Mouse (Mus musculus) ZHBTc4 (cell line): Measurements from ENCODE around the gene Clstn1.
"Not testable (repeated sequence)": the region's sequence is repeated elsewhere in the genome, so short reads cannot be mapped to it uniquely, and the experiment has no call there.

Source experiments
- DNase-seq: peaks from one replicate; pipeline ENCODE4 v3.0.0-alpha.2; 2011; ENCODE audit warnings: low read depth, low spot score

The Clstn1 gene

DNA sequence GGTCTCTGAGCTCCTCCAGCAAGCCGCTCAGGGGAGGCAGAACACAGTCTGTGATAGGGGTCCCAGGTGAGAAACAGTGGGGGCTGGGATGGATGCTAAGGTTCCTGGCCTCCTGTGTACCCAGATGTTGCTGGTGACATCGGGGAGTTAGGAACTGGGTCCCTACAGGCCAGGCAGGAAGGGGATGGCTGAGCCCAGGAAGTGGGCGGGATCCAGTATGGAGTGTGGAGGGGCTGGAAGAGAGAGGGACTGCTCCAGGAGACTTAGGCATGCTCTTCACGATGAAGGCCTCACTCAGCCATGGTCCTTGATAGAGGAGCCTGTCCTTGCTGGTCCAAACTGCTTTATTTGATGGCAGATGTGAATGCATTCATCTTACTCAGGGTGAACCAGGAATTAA is 13.9 kb downstream of the Clstn1 start:
- peak; percentile 56 for DNase-seq

DNA sequence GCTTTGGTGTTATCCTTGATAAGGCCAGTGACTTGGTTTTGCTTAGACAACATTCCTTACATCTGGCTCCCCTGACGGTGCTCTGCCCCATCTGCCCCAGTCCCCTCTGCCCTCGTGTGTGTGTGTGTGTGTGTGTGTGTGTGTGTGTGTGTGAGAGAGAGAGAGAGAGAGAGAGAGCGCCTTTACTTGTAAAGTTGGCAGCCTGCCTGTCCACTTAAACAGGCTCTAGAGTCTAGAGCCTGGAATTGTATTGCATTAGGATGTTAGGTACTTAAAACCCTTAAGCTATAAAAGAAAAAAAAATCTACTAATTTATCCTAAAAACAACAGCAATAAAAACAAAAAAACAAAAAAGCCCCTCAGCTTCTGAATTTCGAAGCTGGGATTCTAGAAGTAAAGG is 15.2 kb downstream of the Clstn1 start:
- DNase-seq = no peak

DNA sequence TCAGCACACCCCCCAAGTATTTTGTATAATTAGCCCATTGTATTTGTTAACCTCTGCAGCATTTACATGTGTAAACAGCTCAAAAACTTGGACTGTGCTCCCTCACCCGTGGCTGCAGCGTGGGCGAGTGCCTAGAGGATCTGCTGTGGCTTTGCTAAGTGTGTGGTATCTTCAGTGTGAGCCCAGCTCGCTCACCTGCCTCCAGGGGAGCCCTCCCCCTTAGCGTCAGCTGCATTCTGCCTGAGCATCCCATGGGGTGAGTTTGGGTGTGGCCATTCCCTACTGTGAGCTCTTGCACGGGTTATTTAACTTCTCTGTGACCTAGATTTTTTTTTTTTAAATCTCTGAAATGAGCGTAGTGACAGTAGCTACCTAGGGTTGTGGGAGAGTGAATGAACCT is 16.0 kb downstream of the Clstn1 start:
- DNase-seq = peak; percentile 56

DNA sequence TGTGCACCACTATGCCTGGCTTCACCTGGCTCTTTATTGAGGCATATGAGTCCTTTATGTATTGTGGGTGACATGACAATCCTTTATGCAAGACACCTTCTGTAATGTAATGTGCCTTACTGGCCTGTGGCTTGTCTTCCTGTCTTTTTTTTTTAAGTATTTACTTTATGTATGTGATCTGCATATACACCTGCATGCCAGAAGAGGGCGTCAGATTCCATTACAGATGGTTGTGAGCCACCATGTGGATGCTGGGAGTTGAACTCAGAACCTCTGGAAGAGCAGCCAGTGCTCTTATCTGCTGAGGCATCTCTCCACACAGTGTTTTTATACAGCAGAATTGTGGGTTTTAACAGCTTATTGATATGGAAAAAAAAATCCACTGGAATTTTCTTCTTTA is 17.6 kb downstream of the Clstn1 start:
- DNase-seq = peak; percentile 34

DNA sequence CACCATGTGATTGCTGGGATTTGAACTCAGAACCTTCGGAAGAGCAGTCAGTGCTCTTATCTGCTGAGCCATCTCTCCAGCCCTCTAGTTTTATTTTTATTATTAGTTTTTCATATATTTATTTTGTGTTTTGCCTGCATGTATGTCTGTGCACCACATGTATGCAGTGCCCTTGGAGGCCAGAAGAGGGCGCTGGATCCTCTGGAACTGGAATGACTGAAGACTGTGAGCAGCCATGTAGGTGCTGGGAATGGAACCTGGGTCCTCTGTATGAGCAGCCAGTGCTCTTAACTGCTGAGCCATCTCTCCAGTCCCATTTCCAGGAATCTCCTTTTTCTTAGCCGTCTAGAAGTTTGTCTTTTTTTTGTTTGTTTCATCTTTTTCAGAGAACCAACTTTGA is 18.2 kb downstream of the Clstn1 start:
- DNase-seq = peak; percentile 72

DNA sequence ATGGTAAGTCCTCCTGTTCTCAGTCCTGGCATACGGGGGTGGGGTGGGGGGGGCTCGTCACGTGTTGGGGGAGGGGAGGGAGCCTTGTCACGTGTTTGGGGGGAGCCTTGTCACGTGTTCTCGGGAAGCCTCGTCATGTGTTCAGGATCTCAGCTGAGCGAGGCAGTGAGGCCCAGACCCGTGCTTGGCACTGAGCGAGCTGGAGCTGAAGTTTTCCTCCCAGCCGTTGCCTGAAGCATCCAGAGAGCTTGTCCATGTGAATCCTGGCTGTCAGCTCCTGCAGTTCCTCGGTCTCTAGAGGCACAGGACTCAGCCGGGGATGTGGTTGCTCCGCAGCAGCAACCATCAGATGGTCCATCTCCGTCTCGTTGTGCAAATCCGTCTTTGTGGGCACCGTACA is 19.8 kb downstream of the Clstn1 start:
- no peak for DNase-seq

DNA sequence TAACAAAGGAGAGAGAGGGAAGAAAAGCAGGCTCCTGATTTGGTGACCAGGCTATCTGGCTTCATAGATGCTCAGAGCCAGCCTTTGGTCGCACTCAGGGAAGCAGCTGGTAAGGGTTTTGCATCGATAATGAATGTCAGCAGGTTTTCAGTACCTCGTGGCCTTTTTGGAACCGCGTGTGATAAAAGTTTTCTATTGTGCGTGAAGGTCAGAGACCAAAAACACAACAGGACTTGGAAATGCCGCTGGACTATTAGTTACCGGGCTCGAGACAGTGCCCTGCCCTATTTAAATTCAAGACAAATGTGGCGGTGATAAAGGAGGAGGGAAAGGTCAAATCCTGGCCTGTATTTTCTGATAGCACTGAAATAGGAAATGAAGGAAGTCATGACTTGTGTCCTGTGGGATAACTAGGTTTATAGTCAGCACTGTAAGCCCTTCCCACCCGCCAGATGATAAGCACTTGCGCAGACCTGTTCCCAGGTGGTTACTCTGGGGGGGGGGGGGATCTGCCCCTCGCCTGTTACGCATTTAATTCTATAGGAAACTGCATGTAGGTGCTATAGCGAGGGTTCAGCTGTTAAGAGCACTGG is 20.6 kb downstream of the Clstn1 start:
- peak; percentile 36 for DNase-seq

DNA sequence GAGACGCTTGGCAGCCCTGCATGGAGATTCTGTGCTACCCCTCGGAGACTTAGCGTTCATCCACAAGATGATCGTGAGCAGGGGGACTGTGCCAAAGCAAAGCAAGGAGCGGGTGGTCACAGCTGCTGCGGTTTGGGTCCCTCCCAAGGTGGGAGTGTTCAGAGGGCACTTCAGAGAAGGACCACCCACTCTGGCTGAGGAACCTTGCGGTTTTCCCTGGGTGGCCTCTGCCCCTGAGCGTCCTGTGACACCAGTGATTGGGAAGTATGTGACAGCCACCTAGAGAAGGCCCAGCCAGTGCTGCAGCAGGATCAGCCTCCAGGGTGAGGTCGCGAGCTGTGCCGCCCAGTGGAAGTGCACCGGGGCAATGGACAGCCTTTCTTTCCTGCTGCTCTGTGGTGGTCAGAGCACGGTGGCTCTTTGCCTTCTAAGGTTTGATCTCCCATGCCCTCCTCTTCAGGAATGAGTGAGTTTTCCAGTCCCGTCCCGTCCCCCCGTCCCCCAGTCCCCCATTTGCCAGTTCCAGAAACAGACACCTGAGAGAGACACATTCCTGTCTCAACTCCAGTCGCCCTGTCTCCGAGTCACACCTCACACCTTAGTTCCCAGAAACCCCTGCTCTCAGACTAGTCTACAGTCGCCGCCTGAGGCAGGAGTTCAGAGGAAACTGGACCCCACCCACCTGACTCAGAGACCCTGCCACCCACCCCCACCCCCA is 21.5 kb downstream of the Clstn1 start:
- DNase-seq = peak; percentile 78

DNA sequence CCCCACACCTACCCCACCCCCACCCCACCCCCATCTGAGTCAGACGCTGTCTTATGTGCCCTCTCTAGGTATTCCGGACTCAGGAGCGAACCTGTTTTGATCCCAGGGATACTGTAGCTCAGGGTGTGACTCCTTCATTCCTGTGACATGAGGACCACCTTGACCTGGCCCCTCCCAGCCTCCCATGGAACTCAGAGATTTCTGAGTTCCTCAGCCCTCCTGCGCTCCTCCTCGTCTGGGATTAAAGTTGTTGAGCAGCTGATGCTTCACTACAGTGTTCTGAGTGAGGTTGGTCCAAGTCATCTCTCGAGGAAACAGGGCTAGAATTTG is 22.0 kb downstream of the Clstn1 start:
- DNase-seq = peak; percentile 64

DNA sequence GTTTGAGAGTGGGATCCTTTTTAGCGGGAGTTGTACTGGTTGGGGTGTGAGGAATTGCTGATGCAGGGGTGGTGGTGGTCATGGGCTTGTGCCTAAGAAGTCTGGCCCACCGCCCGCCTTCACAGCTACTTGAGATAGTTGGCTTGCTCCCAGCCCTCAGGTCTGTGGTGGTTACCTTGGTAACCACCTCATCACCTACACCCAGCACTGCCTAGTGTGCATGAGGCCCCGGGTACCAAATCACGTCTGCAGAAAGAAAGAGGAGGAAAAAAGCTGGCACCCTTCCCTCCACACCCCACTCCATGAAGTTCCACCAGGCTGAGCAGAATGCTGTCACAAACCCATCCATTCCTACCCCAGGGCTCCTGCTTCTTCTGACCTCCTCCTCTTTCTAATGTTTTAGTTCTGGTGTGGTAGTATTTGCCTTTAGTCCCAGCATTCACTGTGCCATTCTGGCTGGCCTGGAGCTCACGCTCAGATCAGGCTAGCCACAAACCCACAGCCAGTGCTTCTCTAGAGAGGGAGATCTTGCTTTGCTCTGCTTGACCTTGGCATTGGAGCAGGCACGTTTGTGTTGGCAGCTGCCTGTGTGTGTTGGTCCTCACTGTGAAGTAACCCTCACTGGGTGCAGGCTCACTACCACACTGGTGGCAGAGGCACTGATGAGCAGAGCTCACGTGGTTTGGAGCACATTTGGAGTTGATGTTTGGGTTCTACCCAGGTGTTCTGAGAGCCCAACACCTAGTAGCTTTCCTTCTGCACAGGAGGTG is 23.2 kb downstream of the Clstn1 start:
- no peak for DNase-seq

DNA sequence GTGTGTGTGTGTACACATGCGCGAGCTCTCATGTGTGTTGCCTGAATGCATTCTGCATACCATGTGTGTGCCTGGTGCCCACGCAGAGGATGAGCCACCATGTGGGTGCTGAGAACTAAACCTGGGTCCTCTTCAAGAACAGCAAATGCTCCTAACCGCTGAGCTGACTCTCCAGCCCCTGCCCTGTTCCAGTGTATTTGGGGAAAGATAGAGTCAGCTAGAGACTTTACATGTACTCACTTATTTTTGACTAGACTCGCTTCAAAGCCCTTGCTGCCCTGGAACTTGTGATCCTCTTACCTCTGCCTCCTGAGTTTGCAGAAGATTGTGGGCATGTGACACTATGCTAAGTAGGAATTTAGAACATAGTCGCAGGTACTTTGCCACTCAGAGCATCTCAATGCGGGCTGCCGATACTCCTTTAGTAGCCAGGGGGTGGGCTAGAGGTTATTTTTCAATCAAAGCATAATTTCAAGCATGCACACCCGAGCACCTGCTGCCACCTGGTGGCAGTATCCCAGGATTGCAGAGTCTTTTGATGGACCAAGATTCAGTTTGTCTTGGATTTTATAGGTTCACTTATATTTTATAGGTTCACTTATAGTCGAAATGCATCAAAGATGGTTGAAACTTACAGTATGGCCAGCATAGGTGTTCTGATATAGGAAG is 25.2 kb downstream of the Clstn1 start:
- peak; percentile 61 for DNase-seq

DNA sequence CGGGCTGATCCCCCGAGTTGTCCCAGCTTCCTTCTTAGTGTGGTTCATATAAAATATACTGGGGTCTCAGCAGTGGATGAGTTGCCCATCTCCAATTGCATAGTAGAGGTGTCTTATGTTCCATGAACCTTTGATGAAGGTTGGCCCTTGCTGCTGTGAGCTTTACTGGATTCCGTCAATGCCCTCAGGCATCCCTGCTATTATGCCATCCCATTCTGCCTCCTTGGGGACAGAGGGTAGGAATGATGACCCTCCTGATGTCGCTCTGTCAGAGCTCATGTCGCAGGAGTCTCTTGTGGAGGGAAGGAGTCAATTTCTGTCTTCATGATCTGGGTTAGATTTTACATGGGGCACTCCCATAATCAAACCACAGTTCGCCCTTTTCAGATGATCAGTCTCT is 27.2 kb downstream of the Clstn1 start:
- DNase-seq = not testable (repeated sequence)

DNA sequence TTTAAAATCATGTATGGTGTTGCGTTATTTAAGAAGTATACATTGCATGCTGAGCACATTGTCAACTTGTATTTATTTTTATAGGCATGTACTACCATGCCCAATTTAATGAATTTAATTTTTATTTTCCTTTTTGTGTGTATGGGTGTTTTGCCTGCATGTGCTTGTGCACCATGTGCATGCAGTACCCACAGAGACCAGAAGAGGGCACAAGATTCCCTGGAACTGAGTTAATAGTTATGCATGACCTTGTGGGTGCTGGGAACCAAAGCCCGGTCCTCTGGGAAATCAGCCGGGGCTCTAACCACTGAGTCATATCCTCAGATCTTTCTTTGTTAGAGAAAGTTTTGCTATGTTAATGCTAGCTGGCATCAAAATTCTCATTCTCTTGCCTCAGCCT is 28.6 kb downstream of the Clstn1 start:
- DNase-seq = peak; percentile 74

DNA sequence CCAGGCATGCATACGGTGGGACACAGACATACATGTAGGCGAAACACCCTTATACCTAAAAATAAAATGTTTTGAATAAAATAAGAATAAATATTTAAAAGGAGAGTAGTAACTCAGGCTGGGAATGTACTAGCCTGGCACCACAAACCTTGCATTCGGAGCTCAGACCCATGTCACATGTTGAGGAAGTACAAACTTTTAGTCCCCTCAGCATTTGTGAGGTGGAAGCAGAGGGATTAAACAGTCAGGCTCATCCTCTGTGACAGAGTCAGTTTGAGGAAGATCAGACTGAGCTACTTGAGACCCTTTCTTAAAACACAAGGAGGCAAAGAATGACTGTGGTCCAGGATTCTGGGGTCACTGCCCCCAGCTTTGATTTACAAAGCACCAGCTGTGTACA is 30.7 kb downstream of the Clstn1 start:
- not testable (repeated sequence) for DNase-seq

DNA sequence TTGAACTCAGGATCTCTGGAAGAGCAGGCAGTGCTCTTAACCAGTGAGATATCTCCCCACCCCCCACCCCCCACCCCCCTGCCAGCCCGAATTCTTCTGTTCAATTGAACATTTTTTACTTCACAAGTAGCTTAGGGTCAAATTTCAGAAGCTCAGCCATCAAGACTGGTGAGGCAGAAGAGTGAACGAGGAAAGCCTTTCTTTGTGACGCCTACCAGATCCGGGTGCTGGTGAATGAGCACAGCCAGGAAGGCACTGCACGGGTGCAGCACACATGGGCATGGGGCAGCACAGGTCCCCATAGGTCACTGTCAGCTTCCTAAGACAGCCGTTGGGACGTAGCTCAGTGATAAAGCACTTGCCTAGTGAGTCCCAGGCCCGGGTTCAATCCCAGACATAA is 33.7 kb downstream of the Clstn1 start:
- no peak for DNase-seq

DNA sequence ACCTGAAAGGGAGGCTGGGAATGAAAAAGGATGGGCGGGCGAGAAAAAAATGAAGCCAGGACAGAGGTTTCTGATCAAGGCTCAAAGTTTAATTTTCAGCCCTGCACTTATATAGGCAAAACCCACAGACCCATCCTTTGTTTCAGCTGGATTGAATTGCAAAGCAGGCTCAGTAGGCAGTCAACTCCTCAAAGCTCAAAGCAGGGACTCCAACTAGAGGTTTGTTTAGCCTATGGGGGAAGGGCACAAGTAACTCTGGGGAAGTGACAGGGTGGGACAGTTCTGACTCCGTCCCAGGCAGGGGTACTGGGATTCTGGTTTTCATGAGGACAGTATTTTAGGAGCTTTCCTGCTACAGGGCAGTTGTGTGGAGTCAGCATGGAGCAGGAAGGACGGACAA is 35.0 kb downstream of the Clstn1 start:
- peak; percentile 36 for DNase-seq

DNA sequence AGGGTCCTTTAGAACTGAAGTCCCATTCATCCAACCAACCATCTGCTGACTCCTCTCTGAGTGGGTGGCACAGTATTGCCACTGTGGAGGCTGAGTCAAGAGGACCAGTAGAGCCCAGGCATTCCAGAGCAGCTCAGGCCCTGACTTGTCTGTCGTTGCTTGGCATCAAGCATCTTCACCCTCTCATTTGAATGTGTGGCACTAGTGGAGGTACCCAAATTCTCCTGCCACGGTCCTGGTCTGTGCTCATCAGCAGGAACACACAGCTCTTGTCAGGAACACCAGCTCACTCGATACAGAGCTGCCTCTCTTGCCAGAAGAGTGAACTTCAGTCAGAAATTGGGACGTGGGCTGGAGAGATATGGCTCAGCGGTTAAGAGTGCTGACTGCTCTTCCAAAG is 37.4 kb downstream of the Clstn1 start:
- DNase-seq = no peak

DNA sequence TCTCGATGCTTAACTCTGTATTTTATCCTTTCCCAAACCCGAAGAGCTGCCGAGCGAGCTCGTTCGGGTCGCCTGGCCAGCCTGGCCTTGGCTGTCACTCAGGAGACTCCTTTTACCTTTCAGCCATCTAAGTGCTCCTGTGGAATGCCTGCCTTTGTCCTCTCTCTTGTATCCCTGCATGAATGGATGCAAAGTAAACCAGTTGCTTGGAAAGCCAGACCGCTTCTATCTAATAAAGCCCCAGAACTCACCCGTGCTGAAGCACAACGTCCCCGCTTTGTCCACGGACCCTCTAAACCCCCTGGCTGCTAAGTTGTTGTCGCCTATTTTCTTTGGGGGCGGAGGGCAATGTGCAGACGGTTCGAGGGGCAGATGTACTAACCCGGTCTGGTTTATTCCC is 40.5 kb downstream of the Clstn1 start:
- no peak for DNase-seq

DNA sequence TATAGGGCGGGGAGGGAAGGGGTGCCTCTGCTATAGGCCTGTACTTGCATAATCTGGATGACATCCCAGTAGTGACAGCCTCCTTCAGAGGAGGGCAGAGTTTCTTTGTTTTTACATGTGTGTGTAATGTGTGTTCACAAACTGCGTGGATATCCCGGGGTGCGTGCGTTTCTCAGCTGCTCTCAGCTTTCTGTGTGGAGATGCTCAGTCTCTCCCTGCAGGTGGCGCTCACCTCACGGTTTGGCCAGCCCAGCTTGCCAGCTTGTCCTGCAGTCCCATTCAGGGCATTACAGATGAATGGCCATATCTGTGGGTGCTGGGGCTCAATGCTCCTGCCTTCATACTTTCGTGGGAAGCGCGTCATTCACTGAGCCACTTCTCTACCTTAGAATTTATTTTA is 42.1 kb downstream of the Clstn1 start:
- DNase-seq = peak; percentile 69

DNA sequence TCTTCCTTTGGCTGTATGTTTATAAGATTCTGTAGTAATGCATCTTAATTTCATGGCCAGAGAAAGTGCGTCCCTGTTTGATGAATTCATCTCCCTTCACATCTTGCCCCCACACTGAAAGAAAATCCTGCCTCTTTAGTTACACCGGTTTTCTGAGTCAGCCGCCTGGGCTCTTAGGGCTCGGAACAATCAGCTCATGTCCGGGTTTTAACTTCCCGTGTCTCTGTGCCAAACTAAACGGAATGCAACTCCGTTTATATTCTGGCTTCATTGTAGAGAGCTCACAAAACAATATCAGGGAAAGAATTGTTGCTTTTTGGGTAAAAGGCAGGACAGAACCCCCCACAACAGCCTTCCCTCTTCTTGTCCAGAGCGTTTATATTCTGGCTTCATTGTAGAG is 42.5 kb downstream of the Clstn1 start:
- no peak for DNase-seq

DNA sequence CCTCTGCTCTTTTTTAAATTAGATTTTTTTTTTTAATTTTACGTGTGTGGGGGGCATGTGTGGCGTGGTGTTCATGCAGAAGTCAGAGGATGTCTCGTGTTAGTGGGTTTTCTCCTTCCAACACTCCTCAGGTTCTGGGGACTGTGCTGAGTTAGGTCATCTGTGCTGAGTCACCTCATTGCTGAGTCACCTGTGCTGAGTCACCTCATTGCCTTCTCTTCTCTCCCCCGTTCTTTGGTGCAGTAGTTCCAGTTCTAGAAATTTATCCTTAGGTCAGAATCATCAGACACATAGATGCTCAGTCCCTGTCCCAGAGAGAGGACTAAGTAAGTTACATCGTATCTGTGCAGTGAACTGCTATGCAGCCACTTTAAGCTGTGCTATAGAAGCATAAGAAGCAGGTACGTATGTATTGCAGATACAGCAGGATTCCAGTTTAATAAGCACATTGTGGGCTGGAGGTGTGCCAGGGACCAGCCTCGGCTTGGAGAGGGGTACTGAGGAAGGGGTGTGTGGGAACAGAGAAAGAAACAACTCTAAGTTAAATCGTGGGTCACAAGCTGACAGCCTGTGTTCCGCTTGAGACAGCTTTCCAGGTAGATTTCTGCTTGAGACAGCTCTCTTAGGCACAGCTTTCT is 46.5 kb downstream of the Clstn1 start:
- DNase-seq = no peak

DNA sequence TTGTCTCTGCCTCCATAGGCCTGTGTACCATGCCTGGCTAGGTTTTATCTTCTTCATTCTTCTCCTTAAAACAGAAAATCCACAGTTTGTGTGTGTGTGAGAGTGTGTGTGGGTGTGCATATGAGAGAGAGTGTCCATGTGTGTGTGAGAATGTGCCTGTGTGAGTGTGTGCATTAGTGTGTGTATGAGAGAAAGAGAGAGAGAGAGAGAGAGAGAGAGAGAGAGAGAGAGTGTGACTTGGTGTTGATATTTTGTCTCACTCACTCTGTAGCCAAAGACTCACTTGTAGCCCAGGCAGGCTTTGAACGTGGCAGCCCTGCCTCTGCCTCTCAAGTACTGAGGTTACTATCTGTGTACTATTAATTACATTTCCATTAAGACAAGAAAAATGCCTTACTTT is 47.9 kb downstream of the Clstn1 start:
- DNase-seq = no peak
